Mouse (Mus musculus) heart, adult 2 months (tissue): ENCODE measurements around the gene Nuak1.

Source experiments
- EP300 ChIP-seq: fragments of 200-500 bp; IDR thresholded peaks from 2 replicates; pipeline ENCODE4 v1.6.1; 2011; ENCODE audit warnings: low read depth, low read length, control low read depth; ENCODE audit not compliant: insufficient read depth
- POLR2A ChIP-seq: fragments of 200-500 bp; IDR thresholded peaks from 2 replicates; pipeline ENCODE4 v1.6.1; 2011; ENCODE audit warnings: mild to moderate bottlenecking, low read depth, low read length, control low read depth; ENCODE audit not compliant: insufficient read depth

GRCm38 (mm10) chr10:84371681-84372160 lies 68.7 kb downstream of the Nuak1 start:
- no peak for TF ChIP-seq EP300
- TF ChIP-seq POLR2A, result no peak
